Mouse (Mus musculus) midbrain, postnatal 0 days (tissue): Measurements from ENCODE around the gene Rbfox1. TPM values are rescaled to one million over a fixed set of nuclear protein-coding genes. Genes with fewer than 3 reads are reported as not detected.
A peak's percentile ranks its signal among the peaks of the same experiment; 100 is the strongest.

Experiments used
- ATAC-seq: fragments of 200-750 bp; cut with Nextera tagmentation; 2 replicates; pipeline ENCODE4 v1.8.0; 2017; ENCODE audit warnings: moderate number of reproducible peaks, mild to moderate bottlenecking, moderate TSS enrichment, moderate library complexity; ENCODE audit not compliant: low FRiP score
- DNase-seq: peaks from one replicate; pipeline ENCODE4 v3.0.0-alpha.2; 2015; ENCODE audit warnings: low spot score
- H3K27ac ChIP-seq: fragments of 300-500 bp; sonication (generic); 2 replicates; pipeline ENCODE4 v1.5.1; 2014; ENCODE audit warnings: low read depth, mild to moderate bottlenecking, low read length, mixed read lengths
- H3K27me3 ChIP-seq: fragments of 300-500 bp; sonication (generic); 2 replicates; pipeline ENCODE4 v1.6.1; 2014; ENCODE audit warnings: low read length, control low read depth, mixed read lengths; ENCODE audit not compliant: insufficient read depth
- H3K36me3 ChIP-seq: fragments of 300-500 bp; sonication (generic); 2 replicates; pipeline ENCODE4 v1.6.1; 2014; ENCODE audit warnings: low read length, control low read depth, mixed read lengths; ENCODE audit not compliant: insufficient read depth
- H3K4me1 ChIP-seq: fragments of 300-500 bp; sonication (generic); 2 replicates; pipeline ENCODE4 v1.6.1; 2014; ENCODE audit warnings: mild to moderate bottlenecking, control low read depth, antibody characterized with exemption, low read length, mixed read lengths; ENCODE audit not compliant: insufficient read depth
- H3K4me2 ChIP-seq: fragments of 300-500 bp; sonication (generic); 2 replicates; pipeline ENCODE4 v1.6.1; 2014; ENCODE audit warnings: low read depth, mild to moderate bottlenecking, low read length, mixed read lengths; ENCODE audit not compliant: poor library complexity, severe bottlenecking
- H3K4me3 ChIP-seq: fragments of 300-500 bp; sonication (generic); 2 replicates; pipeline ENCODE4 v1.5.1; 2014; ENCODE audit warnings: low read depth, mild to moderate bottlenecking, low read length, moderate library complexity
- H3K9ac ChIP-seq: fragments of 300-500 bp; sonication (generic); replicated peaks from 2 replicates; pipeline ENCODE4 v1.6.1; 2014; ENCODE audit warnings: mild to moderate bottlenecking, low read length, moderate library complexity, mixed read lengths; ENCODE audit not compliant: poor library complexity, severe bottlenecking
- H3K9me3 ChIP-seq: fragments of 300-500 bp; sonication (generic); 2 replicates; pipeline ENCODE4 v1.6.1; 2016; ENCODE audit warnings: low read length, control low read depth
- CTCF ChIP-seq: IDR thresholded peaks from 2 replicates; pipeline ENCODE4 v1.5.1; 2016; ENCODE audit warnings: antibody characterized with exemption, mild to moderate bottlenecking
- WGBS: fragments of 180-500 bp; shearing (Covaris S2); extraction: QIAGEN DNeasy Blood & Tissue Kit; methylation state at CpG from one replicate; pipeline ENCODE4 v1.1.7; 2014; 5-methylcytosine and 5-hydroxymethylcytosine counted together
- polyA plus RNA-seq: library from polyadenylated mRNA; unstranded; fragments of >200 nt; fragmentation: Nextera tagmentation; extraction: Ambion mirVana; gene quantifications from 2 replicates; pipeline ENCODE4 v1.2.1, GENCODE M21; 2015
- total RNA-seq: library from RNA; depleted of rRNA; stranded (reverse); fragments of >200 nt; gene quantifications from 2 replicates; pipeline ENCODE4 v1.2.3, GENCODE M21; 2014

Rbfox1 gene
- total and polyA plus RNA-seq, 2 experiments from 2014 or later = 142 to 242 TPM

DNA sequence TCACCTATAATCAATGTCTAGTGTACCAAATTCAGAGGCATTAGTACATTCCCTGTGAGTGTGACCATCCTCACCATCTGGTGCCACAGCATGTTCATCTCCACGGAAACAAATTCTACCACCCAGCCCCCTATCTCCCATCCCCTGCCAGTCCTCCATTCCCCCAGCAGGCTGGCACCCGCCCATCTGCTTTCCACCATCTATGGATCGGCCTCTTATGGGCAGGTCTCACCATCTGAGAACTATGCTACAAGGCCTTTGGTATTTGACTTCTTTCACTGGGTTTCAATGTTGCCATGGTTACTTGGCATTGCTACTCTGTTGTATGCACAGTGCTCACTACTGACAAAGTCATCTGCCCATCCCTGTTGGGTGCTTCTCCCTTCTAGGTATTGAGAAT lies 1340.8 kb downstream of the Rbfox1 start:
- H3K9me3 ChIP-seq = no peaks in the 10 kb centered on the region
- ATAC-seq (no peak), DNase-seq (peak; percentile 67)
- no peak overlapping the region for H3K4me2 ChIP-seq
- no peaks in the 10 kb centered on the region for H3K27me3 ChIP-seq
- H3K4me1 ChIP-seq = peaks cover 2% of the 10 kb centered on the region; the same call in 1 of the 2 replicates
- WGBS = 74% methylated on average over 3 of the region's 3 CpGs
- no peak for TF ChIP-seq CTCF
- no peak overlapping the region for H3K9ac ChIP-seq
- 0 out of 2 replicates have a peak, but pooled peaks cover 3% of the 10 kb centered on the region for H3K36me3 ChIP-seq
- no peak overlapping the region for H3K4me3 ChIP-seq
- no peak overlapping the region for H3K27ac ChIP-seq

DNA sequence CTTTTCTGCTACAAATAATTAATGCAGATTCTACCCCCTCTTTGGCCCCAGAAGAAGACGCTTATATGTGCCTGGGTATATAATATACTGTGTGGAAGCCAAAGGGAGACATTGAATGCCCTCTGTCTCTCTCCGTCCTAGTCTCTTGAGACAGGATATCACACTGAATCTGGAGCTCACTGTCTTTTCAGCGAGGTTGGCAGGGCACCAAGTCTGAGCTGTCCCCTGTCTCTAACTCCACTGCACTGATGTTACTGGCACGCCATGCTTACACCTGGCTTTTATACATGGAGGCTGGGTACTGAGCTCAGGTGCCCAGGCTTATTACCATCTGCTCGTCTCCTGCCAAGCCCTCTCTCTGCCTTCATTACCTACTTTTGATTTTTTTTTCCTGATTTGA lies 1343.1 kb downstream of the Rbfox1 start:
- Histone ChIP-seq H3K9me3 (no peaks in the 10 kb centered on the region), H3K27me3 (no peaks in the 10 kb centered on the region), H3K4me1 (peaks cover 2% of the 10 kb centered on the region; the same call in 1 of the 2 replicates), H3K9ac (no peak overlapping the region), H3K36me3 (0 out of 2 replicates have a peak, but pooled peaks cover 3% of the 10 kb centered on the region), H3K4me2 (no peak overlapping the region), H3K4me3 (no peak overlapping the region), H3K27ac (peak overlapping the region; percentile 12; the same call in 1 of the 2 replicates)
- ATAC-seq = no peak
- no peak for TF ChIP-seq CTCF
- WGBS = 70% methylated on average over 5 of the region's 5 CpGs
- peak; percentile 34 for DNase-seq

DNA sequence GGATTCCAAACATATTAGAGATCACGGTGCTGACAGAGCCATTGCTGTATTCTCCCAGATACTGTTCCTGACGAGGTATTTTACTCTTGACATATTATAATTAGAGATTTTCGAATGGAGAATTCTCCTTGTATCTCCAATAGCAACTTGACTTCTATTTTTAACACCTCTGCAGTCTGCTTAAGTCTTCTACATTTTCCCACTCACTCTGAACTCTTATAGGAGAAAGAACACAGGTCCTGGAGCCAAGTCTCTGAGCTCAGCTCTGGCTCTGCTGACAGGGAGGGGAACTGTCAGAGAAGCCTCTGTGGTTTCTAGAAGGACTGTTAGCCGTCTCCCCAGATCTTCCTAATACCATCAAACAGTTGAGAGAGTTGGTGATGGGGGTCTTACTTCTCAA lies 1344.1 kb downstream of the Rbfox1 start:
- peaks cover 2% of the 10 kb centered on the region; the same call in 1 of the 2 replicates for H3K4me1 ChIP-seq
- 0 out of 2 replicates have a peak, but pooled peaks cover 2% of the 10 kb centered on the region for H3K36me3 ChIP-seq
- H3K4me2 ChIP-seq = no peak overlapping the region
- H3K27ac ChIP-seq = no peak overlapping the region
- H3K4me3 ChIP-seq = no peak overlapping the region
- ATAC-seq (no peak), DNase-seq (no peak)
- H3K9me3 ChIP-seq = no peaks in the 10 kb centered on the region
- H3K27me3 ChIP-seq = no peaks in the 10 kb centered on the region
- TF ChIP-seq CTCF = no peak
- 46% methylated on average over 4 of the region's 4 CpGs for WGBS
- H3K9ac ChIP-seq = no peak overlapping the region

DNA sequence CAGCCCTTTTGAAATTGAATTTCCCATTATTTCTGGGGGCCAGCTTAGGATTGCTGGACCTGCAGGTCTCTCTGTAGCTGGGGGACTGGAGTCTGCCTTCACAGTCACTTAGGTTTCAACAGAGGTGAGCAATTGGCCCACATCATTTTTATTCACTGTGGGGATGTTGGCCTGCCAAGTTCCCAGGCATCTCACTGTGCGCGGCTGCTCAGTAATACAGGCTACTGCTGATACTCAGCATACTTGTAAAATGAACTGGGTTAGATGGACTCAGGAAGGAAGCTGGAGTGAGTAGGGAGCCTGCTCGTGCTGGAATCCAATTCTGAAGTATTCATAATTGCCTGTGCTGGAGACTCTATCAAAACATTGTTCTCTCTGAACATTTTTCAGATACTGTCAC lies 1356.5 kb downstream of the Rbfox1 start:
- no peak for DNase-seq
- Histone ChIP-seq H3K4me2 (no peak overlapping the region), H3K9me3 (no peaks in the 10 kb centered on the region), H3K36me3 (no peaks in the 10 kb centered on the region), H3K27me3 (no peaks in the 10 kb centered on the region), H3K9ac (no peak overlapping the region), H3K27ac (no peak overlapping the region), H3K4me1 (no peaks in the 10 kb centered on the region), H3K4me3 (no peak overlapping the region)
- 69% methylated on average over 3 of the region's 3 CpGs for WGBS
- ATAC-seq = no peak
- no peak for TF ChIP-seq CTCF

DNA sequence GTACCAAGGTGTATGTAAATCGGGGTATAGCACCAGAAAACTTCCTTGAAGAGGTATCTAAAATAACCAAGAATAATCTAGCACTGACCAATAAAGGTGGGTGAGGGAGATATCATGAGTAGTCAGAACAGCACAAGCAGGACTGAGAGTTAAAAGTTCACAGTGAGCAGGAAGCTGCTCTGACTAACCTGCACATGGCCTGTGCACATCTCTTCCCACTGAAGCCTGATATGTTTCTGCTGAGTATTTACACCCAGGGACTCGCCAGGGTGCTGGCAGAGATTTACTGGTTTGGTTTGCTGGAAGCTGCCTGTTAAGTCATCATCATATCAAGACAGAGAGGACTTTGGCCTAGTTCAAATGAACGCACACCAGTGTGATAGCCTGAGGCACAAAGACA lies 1357.3 kb downstream of the Rbfox1 start:
- no peaks in the 10 kb centered on the region for H3K36me3 ChIP-seq
- no peaks in the 10 kb centered on the region for H3K9me3 ChIP-seq
- TF ChIP-seq CTCF = no peak
- no peak for ATAC-seq
- H3K9ac ChIP-seq = no peak overlapping the region
- H3K4me3 ChIP-seq = no peak overlapping the region
- 95% methylated on average over 3 of the region's 3 CpGs for WGBS
- no peak for DNase-seq
- H3K4me2 ChIP-seq = no peak overlapping the region
- H3K4me1 ChIP-seq = no peaks in the 10 kb centered on the region
- no peaks in the 10 kb centered on the region for H3K27me3 ChIP-seq
- H3K27ac ChIP-seq = no peak overlapping the region

DNA sequence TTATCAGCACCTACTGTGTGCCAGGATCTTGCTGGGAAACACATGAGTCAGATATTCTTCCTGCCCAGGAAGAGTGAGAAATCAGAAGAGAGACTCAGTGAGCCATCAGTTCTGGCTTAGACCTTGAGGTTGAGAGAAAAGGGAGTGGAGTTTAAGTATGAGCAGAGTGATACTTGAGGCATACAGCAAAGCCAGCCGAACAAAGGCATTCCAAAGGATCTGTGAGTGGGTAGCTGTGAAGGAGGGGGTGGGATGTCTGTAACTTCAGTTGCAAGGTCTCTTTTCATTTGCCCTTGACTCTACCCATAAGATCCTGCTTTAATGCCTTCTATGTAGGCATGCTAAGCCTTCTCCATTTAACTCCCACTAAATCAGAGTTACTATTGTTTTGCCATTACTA lies 1359.2 kb downstream of the Rbfox1 start:
- Histone ChIP-seq H3K4me3 (no peak overlapping the region), H3K4me2 (no peak overlapping the region), H3K9ac (no peak overlapping the region), H3K27ac (no peak overlapping the region), H3K27me3 (no peaks in the 10 kb centered on the region), H3K36me3 (no peaks in the 10 kb centered on the region), H3K4me1 (no peaks in the 10 kb centered on the region), H3K9me3 (no peaks in the 10 kb centered on the region)
- ATAC-seq = no peak
- no peak for TF ChIP-seq CTCF
- 74% methylated on average over 1 of the region's 1 CpGs for WGBS
- DNase-seq = no peak
